Mouse (Mus musculus) kidney, adult 2 months (tissue): ENCODE measurements around the gene Olfr1120. TPM values are rescaled to one million over a fixed set of nuclear protein-coding genes. Genes with fewer than 3 reads are reported as not detected.

Experiments
- polyA plus RNA-seq: library from polyadenylated mRNA; depleted of rRNA; stranded (reverse); fragments of >200 nt; gene quantifications from 2 replicates; pipeline ENCODE4 v1.2.3, GENCODE M21; 2012; rRNA removed

Gene Olfr1120
- polyA plus RNA-seq, 1 experiment, result not detected

Other genes with a start within 250 kb of the Olfr1120 start
- not detected in 2 replicates for gene Olfr259, start 240.2 kb upstream of the Olfr1120 start, polyA plus RNA-seq
- gene Olfr1110, start 214.5 kb upstream of the Olfr1120 start, polyA plus RNA-seq, result not detected in 2 replicates
- gene Olfr1111, start 202.2 kb upstream of the Olfr1120 start, polyA plus RNA-seq, result not detected in 2 replicates
- not detected in 2 replicates for gene Olfr1112, start 167.0 kb upstream of the Olfr1120 start, polyA plus RNA-seq
- gene Olfr1113, start 145.8 kb upstream of the Olfr1120 start, polyA plus RNA-seq, result not detected in 2 replicates
- gene Olfr1115, start 106.8 kb upstream of the Olfr1120 start, polyA plus RNA-seq, result not detected in 2 replicates
- not detected in 2 replicates for gene Olfr1116, start 87.3 kb upstream of the Olfr1120 start, polyA plus RNA-seq
- gene Olfr1118, start 47.2 kb upstream of the Olfr1120 start, polyA plus RNA-seq, result not detected in 2 replicates
- gene Olfr1121, start 15.1 kb downstream of the Olfr1120 start, polyA plus RNA-seq, result not detected in 2 replicates
- gene Olfr1122, start 31.0 kb downstream of the Olfr1120 start, polyA plus RNA-seq, result not detected in 2 replicates
- gene Olfr1123, start 61.8 kb downstream of the Olfr1120 start, polyA plus RNA-seq, result not detected in 2 replicates
- not detected in 2 replicates for gene Olfr1124, start 75.5 kb downstream of the Olfr1120 start, polyA plus RNA-seq
- gene Olfr1126, start 99.1 kb downstream of the Olfr1120 start, polyA plus RNA-seq, result not detected in 2 replicates
- gene Pramel7, start 142.3 kb downstream of the Olfr1120 start, polyA plus RNA-seq, result not detected in 2 replicates
- gene Pramel6, start 151.8 kb downstream of the Olfr1120 start, polyA plus RNA-seq, result not detected in 2 replicates
- gene Olfr153, start 177.0 kb downstream of the Olfr1120 start, polyA plus RNA-seq, result not detected in 2 replicates
- gene Olfr1128, start 190.7 kb downstream of the Olfr1120 start, polyA plus RNA-seq, result not detected in 2 replicates
- gene Olfr1129, start 219.1 kb downstream of the Olfr1120 start, polyA plus RNA-seq, result not detected in 2 replicates